Mouse (Mus musculus): ENCODE results near the gene Ttc9.

DNA sequence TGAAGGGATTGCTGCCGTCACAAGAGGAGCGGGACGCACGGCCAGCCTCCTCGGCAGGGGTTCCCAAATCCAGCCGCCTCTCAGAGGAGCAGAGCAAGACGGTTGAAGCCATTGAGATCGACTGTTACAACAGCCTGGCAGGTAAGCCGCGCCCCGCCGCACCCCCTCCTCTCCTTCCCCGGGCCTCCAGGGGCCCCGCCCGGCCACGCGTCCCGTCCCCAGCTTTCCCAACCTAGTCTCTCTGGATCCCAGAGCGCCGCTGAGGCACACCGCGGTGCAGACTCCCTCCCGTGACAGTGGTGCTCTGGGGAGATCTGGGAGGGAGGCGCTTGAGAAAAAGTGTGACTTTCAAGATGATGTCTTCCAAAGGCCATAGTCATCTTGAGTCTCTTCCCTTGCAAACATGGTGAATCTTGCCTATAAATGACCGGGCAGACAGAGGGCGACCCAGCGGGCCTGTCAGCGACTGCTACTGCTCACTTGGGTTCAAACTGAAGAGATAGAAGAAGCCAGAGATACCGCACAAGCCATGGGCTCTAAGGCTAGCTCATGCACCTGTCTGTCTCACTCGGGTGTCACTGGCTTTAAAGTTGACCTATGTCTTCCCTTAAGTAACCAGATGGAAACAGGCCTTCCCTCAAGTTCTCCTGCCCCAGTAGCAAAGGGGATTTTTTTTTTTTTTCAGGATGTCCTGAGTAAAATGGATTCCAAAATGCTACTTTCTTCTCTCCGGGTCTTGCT is 782 bp downstream of the Ttc9 start:
- TF ChIP-seq CTCF (IDR thresholded peaks at IDR 0.05; ENCODE audit: low read depth, low read length) (no peak), POLR2A (IDR thresholded peaks at IDR 0.05; ENCODE audit: borderline replicate concordance, low read depth, low read length) (no peak)
